Mouse (Mus musculus) intestine, embryonic 16.5 days (tissue): ENCODE data around the gene Lhx1. TPM values are rescaled to one million over a fixed set of nuclear protein-coding genes. Genes with fewer than 3 reads are reported as not detected.

Experiments used
- ATAC-seq: fragments of 200-750 bp; cut with Nextera tagmentation; 2 replicates; pipeline ENCODE4 v1.8.0; 2017; ENCODE audit warnings: moderate TSS enrichment, moderate library complexity
- H3K27ac ChIP-seq: fragments of 300-500 bp; sonication (generic); 2 replicates; pipeline ENCODE4 v1.5.1; 2014; ENCODE audit warnings: mild to moderate bottlenecking, low read length
- H3K27me3 ChIP-seq: fragments of 300-500 bp; sonication (generic); replicated peaks from 2 replicates; pipeline ENCODE4 v1.6.1; 2014; ENCODE audit warnings: low read length, control low read depth, mixed read lengths; ENCODE audit not compliant: control insufficient read depth, insufficient read depth
- H3K36me3 ChIP-seq: fragments of 300-500 bp; sonication (generic); 2 replicates; pipeline ENCODE4 v1.6.1; 2014; ENCODE audit warnings: low read length, control low read depth; ENCODE audit not compliant: control insufficient read depth, insufficient read depth
- H3K4me1 ChIP-seq: fragments of 300-500 bp; sonication (generic); 2 replicates; pipeline ENCODE4 v1.6.1; 2014; ENCODE audit warnings: low read length, control low read depth, mixed read lengths; ENCODE audit not compliant: control insufficient read depth, insufficient read depth
- H3K4me2 ChIP-seq: fragments of 300-500 bp; sonication (generic); 2 replicates; pipeline ENCODE4 v1.6.1; 2014; ENCODE audit warnings: low read depth, low read length, control low read depth
- H3K4me3 ChIP-seq: fragments of 300-500 bp; sonication (generic); 2 replicates; pipeline ENCODE4 v1.5.1; 2014; ENCODE audit warnings: mild to moderate bottlenecking, low read length
- H3K9ac ChIP-seq: fragments of 300-500 bp; sonication (generic); 2 replicates; pipeline ENCODE4 v1.6.1; 2014; ENCODE audit warnings: low read depth, low read length
- H3K9me3 ChIP-seq: fragments of 300-500 bp; sonication (generic); 2 replicates; pipeline ENCODE4 v1.6.1; 2016; ENCODE audit warnings: low read length, control low read depth; ENCODE audit not compliant: control insufficient read depth
- WGBS: fragments of 180-500 bp; shearing (Covaris S2); extraction: QIAGEN DNeasy Blood & Tissue Kit; methylation state at CpG from one replicate; pipeline ENCODE4 v1.1.7; 2014; 5-methylcytosine and 5-hydroxymethylcytosine counted together
- polyA plus RNA-seq: library from polyadenylated mRNA; unstranded; fragments of >200 nt; fragmentation: Nextera tagmentation; extraction: Ambion mirVana; gene quantifications from 2 replicates; pipeline ENCODE4 v1.2.1, GENCODE M21; 2015

Lhx1 gene
- polyA plus RNA-seq, 1 experiment from 2014 or later: 0.12 TPM

DNA sequence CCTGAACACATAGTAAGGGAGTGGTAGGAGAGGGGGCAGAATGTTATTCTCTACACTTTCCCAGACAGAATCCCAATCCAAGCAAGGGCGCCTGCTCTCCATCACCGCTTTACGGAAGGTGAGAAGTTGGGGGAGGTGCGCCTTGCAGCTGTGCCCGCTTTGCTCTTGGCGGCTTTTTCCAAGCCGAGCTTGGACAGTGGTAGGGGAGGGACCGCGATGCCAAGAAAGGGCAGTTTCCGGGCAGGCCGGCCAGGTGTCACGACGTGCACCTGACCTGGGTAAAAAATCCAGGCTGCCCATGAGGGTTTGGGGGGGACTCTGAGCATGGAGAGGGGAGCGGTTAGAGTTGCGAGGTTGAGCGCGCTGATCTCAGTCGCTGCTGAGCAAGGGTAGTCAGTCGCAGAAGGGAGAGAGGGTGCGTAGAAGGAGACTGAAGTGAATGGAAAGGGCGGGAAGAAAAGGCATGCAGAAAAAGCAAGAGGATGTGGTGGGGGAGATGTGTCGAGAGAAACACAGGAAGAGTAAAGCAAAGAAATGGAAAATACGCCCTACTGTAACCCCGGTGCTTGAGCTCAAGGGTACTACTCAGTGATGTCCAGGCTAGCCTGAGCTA is 3.9 kb upstream of the Lhx1 start:
- Histone ChIP-seq H3K27ac (no peak overlapping the region), H3K9me3 (no peaks in the 10 kb centered on the region), H3K4me1 (peaks cover 6% of the 10 kb centered on the region), H3K4me3 (no peak overlapping the region), H3K36me3 (no peaks in the 10 kb centered on the region), H3K9ac (no peak overlapping the region), H3K4me2 (no peak overlapping the region), H3K27me3 (peaks cover 73% of the 10 kb centered on the region)
- ATAC-seq: no peak
- 7% methylated on average over 24 of the region's 24 CpGs for WGBS

GRCm38 (mm10) chr11:84526976-84527860 is 1.9 kb upstream of the Lhx1 start:
- no peak overlapping the region for H3K4me2 ChIP-seq
- no peaks in the 10 kb centered on the region for H3K36me3 ChIP-seq
- H3K4me1 ChIP-seq: peaks cover 15% of the 10 kb centered on the region
- H3K9me3 ChIP-seq: no peaks in the 10 kb centered on the region
- peaks cover 94% of the 10 kb centered on the region for H3K27me3 ChIP-seq
- H3K4me3 ChIP-seq: no peak overlapping the region
- H3K27ac ChIP-seq: no peak overlapping the region
- H3K9ac ChIP-seq: no peak overlapping the region
- 15% methylated on average over 29 of the region's 29 CpGs for WGBS
- no peak for ATAC-seq

- Histone ChIP-seq H3K4me2 (peak overlapping the region; percentile 68; the same call in 1 of the 2 replicates), H3K36me3 (no peaks in the 10 kb centered on the region), H3K9me3 (0 out of 2 replicates have a peak, but pooled peaks cover 2% of the 10 kb centered on the region), H3K9ac (no peak overlapping the region), H3K27ac (no peak overlapping the region), H3K27me3 (peaks cover 95% of the 10 kb centered on the region), H3K4me3 (peak overlapping the region; percentile 54), H3K4me1 (peaks cover 15% of the 10 kb centered on the region)
- ATAC-seq: no peak
- whole genome bisulfite sequencing: 2% methylated on average over 10 of the region's 10 CpGs
Measured at GRCm38 (mm10) chr11:84526451-84526850, 1.1 kb upstream of the Lhx1 start.

GRCm38 (mm10) chr11:84524511-84525270 is 644 bp downstream of the Lhx1 start:
- peak; percentile 26; the same call in 1 of the 2 replicates for ATAC-seq
- Histone ChIP-seq H3K4me3 (peak overlapping the region; percentile 54), H3K4me1 (peaks cover 17% of the 10 kb centered on the region), H3K27me3 (peaks cover 98% of the 10 kb centered on the region), H3K4me2 (peak overlapping the region; percentile 68), H3K27ac (no peak overlapping the region), H3K36me3 (no peaks in the 10 kb centered on the region), H3K9me3 (0 out of 2 replicates have a peak, but pooled peaks cover 2% of the 10 kb centered on the region), H3K9ac (no peak overlapping the region)
- WGBS: 1% methylated on average over 48 of the region's 48 CpGs

GRCm38 (mm10) chr11:84523841-84524510 is 1.4 kb downstream of the Lhx1 start:
- WGBS: 1% methylated on average over 35 of the region's 35 CpGs
- ATAC-seq: no peak
- no peaks in the 10 kb centered on the region for H3K36me3 ChIP-seq
- H3K9me3 ChIP-seq: 0 out of 2 replicates have a peak, but pooled peaks cover 2% of the 10 kb centered on the region
- H3K27me3 ChIP-seq: peaks cover 98% of the 10 kb centered on the region
- H3K4me3 ChIP-seq: no peak overlapping the region
- no peak overlapping the region for H3K27ac ChIP-seq
- no peak overlapping the region for H3K4me2 ChIP-seq
- H3K4me1 ChIP-seq: peaks cover 17% of the 10 kb centered on the region
- H3K9ac ChIP-seq: no peak overlapping the region

- Histone ChIP-seq H3K4me1 (peaks cover 17% of the 10 kb centered on the region), H3K9me3 (0 out of 2 replicates have a peak, but pooled peaks cover 2% of the 10 kb centered on the region), H3K4me2 (no peak overlapping the region), H3K27ac (no peak overlapping the region), H3K4me3 (no peak overlapping the region), H3K36me3 (no peaks in the 10 kb centered on the region), H3K9ac (no peak overlapping the region), H3K27me3 (peaks cover 98% of the 10 kb centered on the region)
- ATAC-seq: no peak
- 5% methylated on average over 16 of the region's 16 CpGs for WGBS
Measured at GRCm38 (mm10) chr11:84523321-84523831, 2.0 kb downstream of the Lhx1 start.

GRCm38 (mm10) chr11:84522577-84523320 is 2.6 kb downstream of the Lhx1 start:
- Histone ChIP-seq H3K27me3 (peaks cover 93% of the 10 kb centered on the region), H3K9me3 (0 out of 2 replicates have a peak, but pooled peaks cover 2% of the 10 kb centered on the region)

GRCm38 (mm10) chr11:84521751-84522299 is 3.5 kb downstream of the Lhx1 start:
- 0 out of 2 replicates have a peak overlapping the region, but pooled peaks have one; percentile 39 for H3K4me3 ChIP-seq
- peaks cover 84% of the 10 kb centered on the region for H3K27me3 ChIP-seq
- H3K36me3 ChIP-seq: no peaks in the 10 kb centered on the region
- H3K4me2 ChIP-seq: no peak overlapping the region; the same call in 1 of the 2 replicates
- 18% methylated on average over 24 of the region's 24 CpGs for WGBS
- no peak overlapping the region for H3K27ac ChIP-seq
- H3K9me3 ChIP-seq: 0 out of 2 replicates have a peak, but pooled peaks cover 2% of the 10 kb centered on the region
- no peak overlapping the region for H3K9ac ChIP-seq
- ATAC-seq: no peak
- H3K4me1 ChIP-seq: peaks cover 17% of the 10 kb centered on the region

More at GRCm38 (mm10) chr11:84522577-84523320, 2.6 kb downstream of the Lhx1 start:
- H3K4me3 ChIP-seq: peak overlapping the region; percentile 39
- H3K36me3 ChIP-seq: no peaks in the 10 kb centered on the region
- peak overlapping the region; percentile 59 for H3K4me2 ChIP-seq
- ATAC-seq: peak; percentile 72
- H3K27ac ChIP-seq: no peak overlapping the region
- no peak overlapping the region for H3K9ac ChIP-seq
- WGBS: 1% methylated on average over 40 of the region's 40 CpGs
- H3K4me1 ChIP-seq: peaks cover 17% of the 10 kb centered on the region
